Mouse (Mus musculus) ovary, adult 18-20 months (tissue): ENCODE measurements around the gene Ptcd2.
"Not testable (repeated sequence)": the region's sequence is repeated elsewhere in the genome, so short reads cannot be mapped to it uniquely, and the experiment has no call there.

ENCODE experiments used
- DNase-seq: peaks from one replicate; pipeline ENCODE4 v3.0.0; 2022; ENCODE audit warnings: low spot score, mixed read lengths

Ptcd2 gene

GRCm38 (mm10) chr13:99355861-99356260 is 11.4 kb upstream of the Ptcd2 start:
- no peak for DNase-seq

DNA sequence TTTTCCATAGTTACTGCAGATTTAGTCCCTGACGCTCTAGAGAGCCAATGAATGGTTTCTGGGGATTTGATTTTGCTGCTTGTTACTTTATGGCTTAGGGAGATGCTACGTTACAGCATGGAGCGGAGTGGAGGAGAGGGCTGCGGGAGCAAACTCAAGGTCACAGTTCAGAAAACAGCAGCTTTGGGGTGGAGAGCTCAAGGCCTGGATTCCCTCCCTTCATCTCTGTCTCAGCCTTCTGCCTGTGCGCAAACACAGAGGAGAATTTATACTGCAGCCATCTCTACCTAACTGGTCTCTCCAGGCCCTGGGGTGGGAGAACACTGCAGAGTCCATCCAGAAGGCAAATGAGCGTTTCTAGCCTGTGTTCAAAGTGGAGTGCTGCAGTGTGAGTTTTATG is 10.6 kb upstream of the Ptcd2 start:
- DNase-seq: no peak

GRCm38 (mm10) chr13:99353490-99353851 is 9.0 kb upstream of the Ptcd2 start:
- no peak for DNase-seq

GRCm38 (mm10) chr13:99352758-99353489 is 8.4 kb upstream of the Ptcd2 start:
- peak; percentile 95 for DNase-seq

- no peak for DNase-seq
Observed at GRCm38 (mm10) chr13:99351596-99351995, 7.1 kb upstream of the Ptcd2 start.

- DNase-seq: no peak
Observed at GRCm38 (mm10) chr13:99351186-99351585, 6.7 kb upstream of the Ptcd2 start.

GRCm38 (mm10) chr13:99350009-99350408 is 5.5 kb upstream of the Ptcd2 start:
- DNase-seq: no peak

- DNase-seq: no peak
Observed at GRCm38 (mm10) chr13:99343876-99344598, 468 bp downstream of the Ptcd2 start.

GRCm38 (mm10) chr13:99341504-99341903 is 3.0 kb downstream of the Ptcd2 start:
- no peak for DNase-seq

- no peak for DNase-seq
Observed at GRCm38 (mm10) chr13:99337510-99337909, 7.0 kb downstream of the Ptcd2 start.

DNA sequence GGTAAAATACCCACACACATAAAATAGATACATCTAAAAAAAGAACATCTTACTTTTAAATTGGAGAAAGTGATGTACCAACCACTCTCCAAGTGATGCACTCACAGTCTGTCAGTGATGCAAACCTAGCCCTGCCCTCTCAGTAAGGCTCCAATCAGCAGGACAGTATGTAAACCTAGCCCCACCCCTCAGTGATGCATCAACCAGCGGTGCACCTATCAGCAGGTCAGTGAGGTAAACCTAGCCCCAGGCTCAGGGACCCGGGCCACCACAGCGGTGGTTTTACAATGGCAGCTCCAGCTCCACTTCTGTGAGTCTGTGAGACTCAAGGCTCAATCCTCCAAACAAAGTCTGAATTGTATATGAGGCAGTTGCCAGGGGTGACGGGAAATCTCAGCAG is 13.2 kb downstream of the Ptcd2 start:
- DNase-seq: no peak

DNA sequence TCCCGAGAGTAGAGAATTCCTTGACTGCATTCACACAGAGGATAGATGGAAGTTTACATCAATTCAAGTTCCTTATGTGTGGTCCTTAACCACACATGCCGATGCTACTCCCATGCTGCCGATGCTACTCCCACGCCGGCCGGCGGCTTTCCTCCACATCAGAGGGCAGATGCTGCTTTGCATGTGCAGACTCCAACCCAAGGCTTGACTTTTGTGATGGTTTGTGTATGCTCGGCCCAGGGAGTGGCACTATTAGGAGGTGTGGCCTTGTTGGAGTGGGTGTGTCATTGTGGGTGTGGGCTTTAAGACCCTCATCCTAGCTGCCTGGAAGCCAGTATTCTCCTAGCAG is 20.2 kb downstream of the Ptcd2 start:
- not testable (repeated sequence) for DNase-seq

GRCm38 (mm10) chr13:99323632-99324336 is 20.7 kb downstream of the Ptcd2 start:
- DNase-seq: no peak

GRCm38 (mm10) chr13:99322915-99323314 is 21.6 kb downstream of the Ptcd2 start:
- DNase-seq: not testable (repeated sequence)

GRCm38 (mm10) chr13:99320453-99320852 is 24.1 kb downstream of the Ptcd2 start:
- no peak for DNase-seq

GRCm38 (mm10) chr13:99317058-99317457 is 27.4 kb downstream of the Ptcd2 start:
- no peak for DNase-seq

GRCm38 (mm10) chr13:99316366-99316765 is 28.1 kb downstream of the Ptcd2 start:
- DNase-seq: peak; percentile 10

DNA sequence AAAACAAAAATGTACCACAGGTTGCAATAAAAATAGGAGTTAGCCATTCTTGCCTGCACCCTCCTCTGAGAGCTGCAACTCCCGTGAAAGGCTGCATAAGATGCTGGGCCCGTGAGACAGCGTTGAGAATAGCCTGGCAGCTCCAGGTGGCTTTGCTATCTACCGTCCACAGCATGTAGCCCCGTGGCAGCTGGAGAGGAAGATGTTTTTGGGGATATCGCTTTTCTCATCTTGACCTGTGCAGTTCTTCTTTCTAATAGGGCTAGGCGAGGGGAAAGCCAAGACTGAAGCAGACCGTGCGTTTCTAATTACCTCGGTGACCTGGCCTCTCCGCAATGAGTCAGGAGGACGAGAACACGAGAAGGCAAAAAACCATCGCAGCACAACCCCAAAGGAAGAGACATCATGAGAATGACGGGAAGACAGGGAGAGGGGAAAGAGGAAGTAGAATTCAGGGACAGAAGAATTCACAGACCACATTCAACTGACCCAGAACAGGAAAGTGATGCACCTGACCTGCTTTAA is 29.8 kb downstream of the Ptcd2 start:
- no peak for DNase-seq

GRCm38 (mm10) chr13:99314098-99314497 is 30.4 kb downstream of the Ptcd2 start:
- DNase-seq: no peak

DNA sequence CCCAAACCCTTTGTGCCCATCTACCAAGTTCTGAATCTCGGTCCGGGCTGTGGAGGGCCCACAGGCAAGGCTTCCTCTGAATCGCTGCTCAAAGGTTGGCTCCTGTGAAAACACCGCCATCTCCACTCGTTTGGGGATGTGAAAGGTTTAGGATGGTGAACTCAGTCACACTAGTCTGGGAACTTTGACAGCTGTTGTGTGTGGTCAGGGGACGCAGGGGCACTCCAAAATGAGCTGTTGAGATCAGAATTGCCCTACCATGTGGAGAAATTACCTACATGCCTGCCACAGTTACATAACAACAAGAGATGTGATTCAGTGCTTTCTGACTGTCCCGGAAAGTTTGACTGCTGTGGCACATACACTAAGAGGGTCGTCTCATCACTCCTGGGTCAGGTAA is 36.1 kb downstream of the Ptcd2 start:
- no peak for DNase-seq

GRCm38 (mm10) chr13:99307930-99308359 is 36.6 kb downstream of the Ptcd2 start:
- DNase-seq: no peak

DNA sequence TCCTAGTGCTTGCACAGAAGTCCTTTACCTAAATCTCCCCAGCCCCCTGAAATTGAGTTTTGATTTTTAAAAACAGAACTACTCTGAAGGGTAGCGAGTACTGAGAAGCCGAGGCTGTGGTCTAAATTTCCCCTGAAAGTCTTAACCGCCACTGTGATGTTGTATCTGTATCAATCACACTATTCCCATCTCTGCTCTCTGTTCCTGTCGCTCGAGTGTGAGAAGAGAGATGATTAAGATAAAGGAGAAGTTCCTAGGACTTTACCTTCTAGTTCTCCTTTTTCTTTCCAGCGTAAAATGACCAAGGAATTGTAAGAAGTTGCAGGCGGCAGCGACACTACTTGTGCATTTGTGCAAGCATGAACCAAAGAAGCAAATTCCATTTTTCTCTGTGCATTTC is 38.3 kb downstream of the Ptcd2 start:
- no peak for DNase-seq

- DNase-seq: no peak
Observed at GRCm38 (mm10) chr13:99305186-99305585, 39.3 kb downstream of the Ptcd2 start.
